Mouse (Mus musculus) stomach, embryonic 16.5 days (tissue): ENCODE measurements around the gene Add3. TPM values are rescaled to one million over a fixed set of nuclear protein-coding genes. Genes with fewer than 3 reads are reported as not detected.

Experiments
- ATAC-seq: fragments of 200-750 bp; cut with Nextera tagmentation; 2 replicates; pipeline ENCODE4 v1.8.0; 2017; ENCODE audit warnings: moderate number of reproducible peaks, moderate TSS enrichment; ENCODE audit not compliant: insufficient read depth, low FRiP score
- H3K27ac ChIP-seq: fragments of 300-500 bp; sonication (generic); 2 replicates; pipeline ENCODE4 v1.5.1; 2014; ENCODE audit warnings: low read length
- H3K27me3 ChIP-seq: fragments of 300-500 bp; sonication (generic); 2 replicates; pipeline ENCODE4 v1.6.1; 2014; ENCODE audit warnings: low read length, control low read depth, mixed read lengths; ENCODE audit not compliant: control insufficient read depth, insufficient read depth
- H3K36me3 ChIP-seq: fragments of 300-500 bp; sonication (generic); 2 replicates; pipeline ENCODE4 v1.6.1; 2014; ENCODE audit warnings: low read length; ENCODE audit not compliant: control insufficient read depth, insufficient read depth
- H3K4me1 ChIP-seq: fragments of 300-500 bp; sonication (generic); 2 replicates; pipeline ENCODE4 v1.6.1; 2014; ENCODE audit warnings: low read length, control low read depth, mixed read lengths; ENCODE audit not compliant: control insufficient read depth, insufficient read depth
- H3K4me2 ChIP-seq: fragments of 300-500 bp; sonication (generic); 2 replicates; pipeline ENCODE4 v1.6.1; 2014; ENCODE audit warnings: low read depth, low read length, mixed read lengths
- H3K4me3 ChIP-seq: fragments of 300-500 bp; sonication (generic); replicated peaks from 2 replicates; pipeline ENCODE4 v1.5.1; 2014; ENCODE audit warnings: mild to moderate bottlenecking, low read length
- H3K9ac ChIP-seq: fragments of 300-500 bp; sonication (generic); 2 replicates; pipeline ENCODE4 v1.6.1; 2014; ENCODE audit warnings: low read length
- H3K9me3 ChIP-seq: fragments of 300-500 bp; sonication (generic); replicated peaks from 2 replicates; pipeline ENCODE4 v1.6.1; 2016; ENCODE audit warnings: low read length, control low read depth; ENCODE audit not compliant: control insufficient read depth
- WGBS: fragments of 180-500 bp; shearing (Covaris S2); extraction: QIAGEN DNeasy Blood & Tissue Kit; methylation state at CpG from one replicate; pipeline ENCODE4 v1.1.7; 2014; 5-methylcytosine and 5-hydroxymethylcytosine counted together
- polyA plus RNA-seq: library from polyadenylated mRNA; unstranded; fragments of >200 nt; fragmentation: Nextera tagmentation; extraction: Ambion mirVana; gene quantifications from 2 replicates; pipeline ENCODE4 v1.2.1, GENCODE M21; 2015

Add3 gene
- polyA plus RNA-seq, 1 experiment from 2014 or later = 82.6 TPM

GRCm38 (mm10) chr19:53296331-53297254 is 156.3 kb downstream of the Add3 start:
- no peak overlapping the region for H3K27ac ChIP-seq
- H3K4me2 ChIP-seq = no peak overlapping the region

More at GRCm38 (mm10) chr19:53296331-53297254, 156.3 kb downstream of the Add3 start:
- no peak overlapping the region for H3K4me3 ChIP-seq
- H3K4me1 ChIP-seq = no peaks in the 10 kb centered on the region
- ATAC-seq = no peak
- WGBS = 61% methylated on average over 23 of the region's 23 CpGs
- no peaks in the 10 kb centered on the region for H3K36me3 ChIP-seq
- H3K9me3 ChIP-seq = no peaks in the 10 kb centered on the region
- H3K9ac ChIP-seq = no peak overlapping the region
- H3K27me3 ChIP-seq = no peaks in the 10 kb centered on the region

Other genes starting within 250 kb of the Add3 start
- gene Xpnpep1, start 100.2 kb upstream of the Add3 start, polyA plus RNA-seq = 157 and 160 TPM in 2 replicates
- gene Mxi1, start 170.1 kb downstream of the Add3 start, polyA plus RNA-seq = 15.8 and 15.9 TPM in 2 replicates
- not detected in 2 replicates for gene Gm10197, start 231.3 kb downstream of the Add3 start, polyA plus RNA-seq